Mouse (Mus musculus) liver, embryonic 11.5 days (tissue): Measurements from ENCODE around the gene Olfr1411. TPM values are rescaled to one million over a fixed set of nuclear protein-coding genes. Genes with fewer than 3 reads are reported as not detected.

ENCODE experiments used
- ATAC-seq: fragments of 200-750 bp; cut with Nextera tagmentation; replicated peaks from 2 replicates; pipeline ENCODE4 v1.8.0; 2017; ENCODE audit warnings: moderate number of reproducible peaks, mild to moderate bottlenecking, moderate TSS enrichment, moderate library complexity; ENCODE audit not compliant: low FRiP score
- DNase-seq: peaks from one replicate; pipeline ENCODE4 v3.0.0-alpha.2; 2017; ENCODE audit warnings: low spot score
- H3K27ac ChIP-seq: fragments of 300-500 bp; sonication (generic); 2 replicates; pipeline ENCODE4 v1.5.1; 2014; ENCODE audit warnings: mild to moderate bottlenecking, low read depth, low read length, control low read depth
- H3K27me3 ChIP-seq: fragments of 300-500 bp; sonication (generic); replicated peaks from 2 replicates; pipeline ENCODE4 v1.6.1; 2014; ENCODE audit warnings: low read length, mixed read lengths; ENCODE audit not compliant: control insufficient read depth, insufficient read depth
- H3K36me3 ChIP-seq: fragments of 300-500 bp; sonication (generic); 2 replicates; pipeline ENCODE4 v1.6.1; 2014; ENCODE audit warnings: mild to moderate bottlenecking, low read length, moderate library complexity, mixed read lengths; ENCODE audit not compliant: control insufficient read depth, insufficient read depth
- H3K4me1 ChIP-seq: fragments of 300-500 bp; sonication (generic); replicated peaks from 2 replicates; pipeline ENCODE4 v1.6.1; 2014; ENCODE audit warnings: low read length, mixed read lengths; ENCODE audit not compliant: control insufficient read depth, insufficient read depth
- H3K4me2 ChIP-seq: fragments of 300-500 bp; sonication (generic); 2 replicates; pipeline ENCODE4 v1.6.1; 2014; ENCODE audit warnings: mild to moderate bottlenecking, control low read depth, moderate library complexity
- H3K4me3 ChIP-seq: fragments of 300-500 bp; sonication (generic); 2 replicates; pipeline ENCODE4 v1.5.1; 2014; ENCODE audit warnings: low read depth, low read length, control low read depth
- H3K9ac ChIP-seq: fragments of 300-500 bp; sonication (generic); 2 replicates; pipeline ENCODE4 v1.6.1; 2014; ENCODE audit warnings: low read depth, low read length, control low read depth
- H3K9me3 ChIP-seq: fragments of 300-500 bp; sonication (generic); 2 replicates; pipeline ENCODE4 v1.6.1; 2016; ENCODE audit warnings: low read length, inconsistent platforms, mixed read lengths; ENCODE audit not compliant: control insufficient read depth
- WGBS: fragments of 180-500 bp; shearing (Covaris S2); extraction: QIAGEN DNeasy Blood & Tissue Kit; methylation state at CpG from one replicate; pipeline ENCODE4 v1.1.7; 2014; 5-methylcytosine and 5-hydroxymethylcytosine counted together
- polyA plus RNA-seq: library from polyadenylated mRNA; unstranded; fragments of >200 nt; fragmentation: Nextera tagmentation; extraction: Ambion mirVana; gene quantifications from 2 replicates; pipeline ENCODE4 v1.2.1, GENCODE M21; 2014

Olfr1411 gene
- polyA plus RNA-seq = not detected in 2 replicates

- Histone ChIP-seq H3K36me3 (no peaks in the 10 kb centered on the region), H3K4me2 (no peak within 1 kb of the TSS), H3K4me3 (no peak within 1 kb of the TSS), H3K4me1 (no peaks in the 10 kb centered on the region), H3K9ac (no peak within 1 kb of the TSS), H3K9me3 (no peaks in the 10 kb centered on the region), H3K27me3 (no peaks in the 10 kb centered on the region), H3K27ac (no peak within 1 kb of the TSS)
- no peak for ATAC-seq
- DNase-seq = peak; percentile 11
These were observed at the start of gene Olfr1411 for GRCm38 (mm10) chr1:92594111-92594510. Olfr1411 (plus strand) TSS chr1:92594411.

- no peak overlapping the region for H3K4me2 ChIP-seq
- DNase-seq = no peak
- no peaks in the 10 kb centered on the region for H3K27me3 ChIP-seq
- WGBS = 66% methylated on average over 2 of the region's 2 CpGs
- H3K9me3 ChIP-seq = no peaks in the 10 kb centered on the region
- H3K36me3 ChIP-seq = no peaks in the 10 kb centered on the region
- H3K27ac ChIP-seq = no peak overlapping the region
- no peak for ATAC-seq
- H3K4me1 ChIP-seq = no peaks in the 10 kb centered on the region
- H3K4me3 ChIP-seq = no peak overlapping the region
- H3K9ac ChIP-seq = no peak overlapping the region
These were observed 48.3 kb upstream of the Olfr1411 start for GRCm38 (mm10) chr1:92545929-92546328.

- Histone ChIP-seq H3K4me1 (no peaks in the 10 kb centered on the region), H3K9ac (no peak within 1 kb of the TSS), H3K4me3 (no peak within 1 kb of the TSS), H3K27me3 (no peaks in the 10 kb centered on the region), H3K4me2 (no peak within 1 kb of the TSS), H3K27ac (no peak within 1 kb of the TSS), H3K9me3 (no peaks in the 10 kb centered on the region), H3K36me3 (no peaks in the 10 kb centered on the region)
- 72% methylated on average over 3 of the region's 3 CpGs for WGBS
- DNase-seq (no peak), ATAC-seq (no peak)
These were observed 23.2 kb upstream of the Olfr1411 start, which contains the start of gene Olfr1413 for GRCm38 (mm10) chr1:92571022-92571421. Olfr1413 (plus strand) TSS chr1:92571322.

- DNase-seq = peak; percentile 17
- 76% methylated on average over 2 of the region's 2 CpGs for WGBS
- H3K27ac ChIP-seq = no peak within 1 kb of the TSS
These were observed 8.7 kb upstream of the Olfr1411 start, which contains the start of gene Olfr1412 for GRCm38 (mm10) chr1:92585479-92585878. Olfr1412 (plus strand) TSS chr1:92585779.

GRCm38 (mm10) chr1:92596019-92596418, 1.8 kb downstream of the Olfr1411 start:
- Histone ChIP-seq H3K9ac (no peak overlapping the region), H3K4me1 (no peaks in the 10 kb centered on the region), H3K27me3 (no peaks in the 10 kb centered on the region), H3K4me2 (no peak overlapping the region), H3K9me3 (no peaks in the 10 kb centered on the region), H3K4me3 (no peak overlapping the region), H3K27ac (no peak overlapping the region), H3K36me3 (no peaks in the 10 kb centered on the region)
- peak; percentile 3 for DNase-seq
- no peak for ATAC-seq
- 80% methylated on average over 3 of the region's 3 CpGs for WGBS

More at GRCm38 (mm10) chr1:92585479-92585878, 8.7 kb upstream of the Olfr1411 start, which contains the start of gene Olfr1412:
- no peak for ATAC-seq
- Histone ChIP-seq H3K27me3 (no peaks in the 10 kb centered on the region), H3K4me2 (no peak within 1 kb of the TSS), H3K4me3 (no peak within 1 kb of the TSS), H3K9ac (no peak within 1 kb of the TSS), H3K36me3 (no peaks in the 10 kb centered on the region), H3K9me3 (no peaks in the 10 kb centered on the region), H3K4me1 (no peaks in the 10 kb centered on the region)

GRCm38 (mm10) chr1:92605482-92605881, 11.3 kb downstream of the Olfr1411 start, which contains the start of gene Olfr1410:
Olfr1410 (plus strand) TSS chr1:92605782.
- Histone ChIP-seq H3K4me3 (no peak within 1 kb of the TSS), H3K27ac (no peak within 1 kb of the TSS), H3K36me3 (no peaks in the 10 kb centered on the region), H3K27me3 (no peaks in the 10 kb centered on the region), H3K9me3 (no peaks in the 10 kb centered on the region), H3K4me2 (no peak within 1 kb of the TSS), H3K9ac (no peak within 1 kb of the TSS), H3K4me1 (no peaks in the 10 kb centered on the region)
- 75% methylated on average over 1 of the region's 1 CpGs for WGBS
- ATAC-seq (no peak), DNase-seq (no peak)

GRCm38 (mm10) chr1:92607711-92608110, 13.5 kb downstream of the Olfr1411 start:
- ATAC-seq = no peak
- H3K4me3 ChIP-seq = no peak overlapping the region
- DNase-seq = no peak

GRCm38 (mm10) chr1:92611008-92611407, 16.8 kb downstream of the Olfr1411 start:
- no peaks in the 10 kb centered on the region for H3K36me3 ChIP-seq
- DNase-seq (peak; percentile 38), ATAC-seq (no peak)
- H3K4me1 ChIP-seq = no peaks in the 10 kb centered on the region
- no peaks in the 10 kb centered on the region for H3K27me3 ChIP-seq
- 3% methylated on average over 5 of the region's 5 CpGs for WGBS
- no peak overlapping the region for H3K9ac ChIP-seq
- H3K4me3 ChIP-seq = no peak overlapping the region
- no peak overlapping the region for H3K4me2 ChIP-seq
- no peaks in the 10 kb centered on the region for H3K9me3 ChIP-seq
- no peak overlapping the region for H3K27ac ChIP-seq

More at GRCm38 (mm10) chr1:92607711-92608110, 13.5 kb downstream of the Olfr1411 start:
- Histone ChIP-seq H3K27me3 (no peaks in the 10 kb centered on the region), H3K9ac (no peak overlapping the region), H3K27ac (no peak overlapping the region), H3K36me3 (no peaks in the 10 kb centered on the region), H3K4me2 (no peak overlapping the region), H3K9me3 (no peaks in the 10 kb centered on the region), H3K4me1 (no peaks in the 10 kb centered on the region)
- WGBS = 70% methylated on average over 4 of the region's 4 CpGs

- WGBS = 49% methylated on average over 4 of the region's 4 CpGs
- H3K27me3 ChIP-seq = no peaks in the 10 kb centered on the region
- H3K4me3 ChIP-seq = no peak overlapping the region
- H3K4me2 ChIP-seq = no peak overlapping the region
- H3K4me1 ChIP-seq = no peaks in the 10 kb centered on the region
- DNase-seq = no peak
- no peaks in the 10 kb centered on the region for H3K9me3 ChIP-seq
- no peak overlapping the region for H3K27ac ChIP-seq
- no peak for ATAC-seq
- H3K9ac ChIP-seq = no peak overlapping the region
- H3K36me3 ChIP-seq = no peaks in the 10 kb centered on the region
These were observed 19.0 kb downstream of the Olfr1411 start for GRCm38 (mm10) chr1:92613175-92613574.
